Mouse (Mus musculus) hindbrain, postnatal 0 days (tissue): ENCODE measurements around the gene Reg3b. TPM values are rescaled to one million over a fixed set of nuclear protein-coding genes. Genes with fewer than 3 reads are reported as not detected.

ENCODE experiments used
- ATAC-seq: fragments of 200-750 bp; cut with Nextera tagmentation; 2 replicates; pipeline ENCODE4 v1.8.0; 2017; ENCODE audit warnings: mild to moderate bottlenecking, moderate TSS enrichment, moderate library complexity
- DNase-seq: peaks from one replicate; pipeline ENCODE4 v3.0.0-alpha.2; 2015; ENCODE audit warnings: low spot score
- H3K27ac ChIP-seq: fragments of 300-500 bp; sonication (generic); 2 replicates; pipeline ENCODE4 v1.5.1; 2014; ENCODE audit warnings: mild to moderate bottlenecking
- H3K27me3 ChIP-seq: fragments of 300-500 bp; sonication (generic); 2 replicates; pipeline ENCODE4 v1.6.1; 2014; ENCODE audit warnings: low read length, mixed read lengths; ENCODE audit not compliant: insufficient read depth
- H3K36me3 ChIP-seq: fragments of 300-500 bp; sonication (generic); 2 replicates; pipeline ENCODE4 v1.6.1; 2014; ENCODE audit warnings: low read length, mixed read lengths; ENCODE audit not compliant: insufficient read depth
- H3K4me1 ChIP-seq: fragments of 300-500 bp; sonication (generic); 2 replicates; pipeline ENCODE4 v1.6.1; 2014; ENCODE audit warnings: antibody characterized with exemption, low read length, mixed read lengths; ENCODE audit not compliant: insufficient read depth
- H3K4me2 ChIP-seq: fragments of 300-500 bp; sonication (generic); 2 replicates; pipeline ENCODE4 v1.6.1; 2014; ENCODE audit warnings: low read depth, mild to moderate bottlenecking, low read length, moderate library complexity, mixed read lengths
- H3K4me3 ChIP-seq: fragments of 300-500 bp; sonication (generic); 2 replicates; pipeline ENCODE4 v1.5.1; 2014; ENCODE audit warnings: low read length
- H3K9ac ChIP-seq: fragments of 300-500 bp; sonication (generic); replicated peaks from 2 replicates; pipeline ENCODE4 v1.6.1; 2014; ENCODE audit warnings: mild to moderate bottlenecking, low read length, moderate library complexity, mixed read lengths
- H3K9me3 ChIP-seq: fragments of 300-500 bp; sonication (generic); 2 replicates; pipeline ENCODE4 v1.6.1; 2016; ENCODE audit warnings: low read length, mixed read lengths
- CTCF ChIP-seq: IDR thresholded peaks from 2 replicates; pipeline ENCODE4 v1.5.1; 2016; ENCODE audit warnings: antibody characterized with exemption, control low read depth, low read depth
- WGBS: fragments of 180-500 bp; shearing (Covaris S2); extraction: QIAGEN DNeasy Blood & Tissue Kit; methylation state at CpG from one replicate; pipeline ENCODE4 v1.1.7; 2014; 5-methylcytosine and 5-hydroxymethylcytosine counted together
- polyA plus RNA-seq: library from polyadenylated mRNA; unstranded; fragments of >200 nt; fragmentation: Nextera tagmentation; extraction: Ambion mirVana; gene quantifications from 2 replicates; pipeline ENCODE4 v1.2.1, GENCODE M21; 2015
- total RNA-seq: library from RNA; depleted of rRNA; stranded (reverse); fragments of >200 nt; gene quantifications from 2 replicates; pipeline ENCODE4 v1.2.3, GENCODE M21; 2014; rRNA removed

Gene Reg3b
- 3.2 and 7.7 TPM in 2 replicates for total RNA-seq
- 10.5 TPM in 2 replicates for polyA plus RNA-seq

GRCm38 (mm10) chr6:78370357-78370756, at the start of gene Reg3b:
Reg3b (plus strand) TSS chr6:78370657.
- Histone ChIP-seq H3K9ac (no peak within 1 kb of the TSS), H3K9me3 (no peaks in the 10 kb centered on the region), H3K4me3 (no peak within 1 kb of the TSS), H3K4me2 (no peak within 1 kb of the TSS), H3K36me3 (no peaks in the 10 kb centered on the region), H3K27ac (no peak within 1 kb of the TSS), H3K27me3 (no peaks in the 10 kb centered on the region), H3K4me1 (no peaks in the 10 kb centered on the region)
- no peak for DNase-seq
- WGBS: 89% methylated on average over 2 of the region's 2 CpGs
- ATAC-seq: no peak
- no peak for TF ChIP-seq CTCF

GRCm38 (mm10) chr6:78327798-78328197, 42.7 kb upstream of the Reg3b start:
- H3K4me3 ChIP-seq: no peak overlapping the region
- H3K9ac ChIP-seq: no peak overlapping the region
- H3K27ac ChIP-seq: no peak overlapping the region
- DNase-seq: peak; percentile 52
- no peaks in the 10 kb centered on the region for H3K36me3 ChIP-seq
- no peaks in the 10 kb centered on the region for H3K9me3 ChIP-seq
- no peaks in the 10 kb centered on the region for H3K4me1 ChIP-seq
- no peak overlapping the region for H3K4me2 ChIP-seq
- ATAC-seq: no peak
- no peaks in the 10 kb centered on the region for H3K27me3 ChIP-seq
- TF ChIP-seq CTCF: peak; percentile 51

DNA sequence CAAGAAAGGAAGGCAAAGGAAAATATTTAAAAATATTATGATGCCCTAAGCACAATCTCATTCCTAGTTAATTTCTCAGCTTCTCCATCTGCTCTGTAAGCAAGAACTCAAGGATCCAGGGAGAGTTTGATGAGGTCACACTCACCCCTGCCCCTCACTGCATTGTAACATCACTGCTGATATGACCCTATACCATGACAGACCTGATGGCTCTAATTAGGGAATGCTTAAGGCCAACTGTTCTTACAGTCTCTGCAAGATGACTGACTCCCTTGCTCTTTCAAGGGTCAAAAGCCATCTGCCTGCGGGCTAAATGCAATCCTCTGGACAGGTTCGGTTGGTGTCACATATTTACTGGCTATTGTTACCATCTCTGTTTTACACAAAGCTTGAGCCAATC, 41.3 kb upstream of the Reg3b start:
- no peaks in the 10 kb centered on the region for H3K9me3 ChIP-seq
- H3K4me2 ChIP-seq: no peak overlapping the region
- no peak overlapping the region for H3K27ac ChIP-seq
- TF ChIP-seq CTCF: no peak
- no peak for ATAC-seq
- H3K27me3 ChIP-seq: no peaks in the 10 kb centered on the region
- H3K36me3 ChIP-seq: no peaks in the 10 kb centered on the region
- H3K9ac ChIP-seq: no peak overlapping the region
- DNase-seq: no peak
- WGBS: 58% methylated on average over 2 of the region's 2 CpGs
- H3K4me3 ChIP-seq: no peak overlapping the region
- no peaks in the 10 kb centered on the region for H3K4me1 ChIP-seq

DNA sequence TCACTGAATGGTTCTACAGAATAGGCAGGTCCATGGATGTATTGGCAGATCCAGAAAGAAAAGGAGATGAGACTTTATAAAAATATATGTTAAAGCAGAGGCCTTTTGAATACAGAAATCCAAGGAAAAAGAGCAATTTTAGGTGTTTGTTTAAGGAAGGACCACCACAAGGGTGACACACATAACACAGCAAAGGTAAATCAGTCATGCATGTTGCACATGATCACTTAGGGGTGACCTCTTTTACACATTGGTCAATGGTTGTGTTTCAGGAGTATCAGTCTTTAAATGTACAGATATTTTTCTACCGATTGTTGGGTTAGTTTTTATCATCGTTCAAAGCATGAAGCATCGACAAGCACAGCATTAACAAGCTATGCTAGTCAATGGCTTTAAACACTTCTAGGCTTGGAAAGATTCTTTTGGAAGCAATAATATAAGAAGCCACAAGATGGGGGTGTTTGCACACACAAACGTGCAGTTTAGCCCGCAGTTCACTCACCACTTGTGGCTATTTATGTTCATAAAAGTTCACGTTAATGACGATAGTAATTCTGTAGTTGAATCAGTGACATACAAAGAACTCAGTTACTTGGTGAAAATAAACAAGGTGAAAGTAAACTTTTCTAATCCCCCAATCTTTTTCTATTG, 38.4 kb upstream of the Reg3b start:
- no peaks in the 10 kb centered on the region for H3K27me3 ChIP-seq
- TF ChIP-seq CTCF: peak; percentile 78
- H3K36me3 ChIP-seq: no peaks in the 10 kb centered on the region
- no peak overlapping the region for H3K27ac ChIP-seq
- WGBS: 26% methylated on average over 7 of the region's 7 CpGs
- peak; percentile 70; the same call in 1 of the 2 replicates for ATAC-seq
- H3K9ac ChIP-seq: no peak overlapping the region
- no peaks in the 10 kb centered on the region for H3K9me3 ChIP-seq
- peak; percentile 81 for DNase-seq
- no peak overlapping the region for H3K4me2 ChIP-seq
- H3K4me1 ChIP-seq: no peaks in the 10 kb centered on the region
- H3K4me3 ChIP-seq: no peak overlapping the region

DNA sequence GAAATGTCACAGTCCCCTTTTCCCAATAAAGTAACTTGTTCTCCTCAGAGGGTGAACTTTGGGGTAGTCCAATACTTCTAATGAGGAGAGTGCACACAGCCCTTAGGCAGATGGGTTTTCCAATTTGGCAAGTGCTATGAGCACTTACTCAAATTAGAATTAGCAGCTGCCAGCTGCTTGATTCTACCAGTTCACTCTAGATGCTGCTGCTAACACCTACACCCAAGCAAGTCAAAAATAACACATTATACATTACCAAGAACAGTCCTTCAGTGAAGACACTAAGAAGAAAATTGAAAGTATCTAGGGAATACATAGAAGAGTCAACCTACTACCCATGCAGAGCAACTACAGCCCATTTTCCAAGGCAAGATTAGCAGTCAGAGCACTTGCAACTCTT, 30.2 kb upstream of the Reg3b start:
- Histone ChIP-seq H3K27me3 (no peaks in the 10 kb centered on the region), H3K4me1 (no peaks in the 10 kb centered on the region), H3K27ac (no peak overlapping the region), H3K4me3 (no peak overlapping the region), H3K36me3 (no peaks in the 10 kb centered on the region), H3K9me3 (no peaks in the 10 kb centered on the region), H3K9ac (no peak overlapping the region), H3K4me2 (no peak overlapping the region)
- ATAC-seq (no peak), DNase-seq (no peak)
- no peak for TF ChIP-seq CTCF

- no peaks in the 10 kb centered on the region for H3K9me3 ChIP-seq
- H3K27ac ChIP-seq: no peak overlapping the region
- no peak overlapping the region for H3K4me3 ChIP-seq
- TF ChIP-seq CTCF: no peak
- no peak overlapping the region for H3K4me2 ChIP-seq
- ATAC-seq (no peak), DNase-seq (no peak)
- H3K9ac ChIP-seq: no peak overlapping the region
- H3K4me1 ChIP-seq: no peaks in the 10 kb centered on the region
- H3K27me3 ChIP-seq: no peaks in the 10 kb centered on the region
- H3K36me3 ChIP-seq: no peaks in the 10 kb centered on the region
- WGBS: 82% methylated on average over 2 of the region's 2 CpGs
Measured at GRCm38 (mm10) chr6:78341689-78342088, 28.8 kb upstream of the Reg3b start.

GRCm38 (mm10) chr6:78361971-78362563, 8.4 kb upstream of the Reg3b start:
- Histone ChIP-seq H3K4me2 (no peak overlapping the region), H3K27me3 (no peaks in the 10 kb centered on the region), H3K9ac (no peak overlapping the region), H3K36me3 (no peaks in the 10 kb centered on the region), H3K9me3 (no peaks in the 10 kb centered on the region), H3K4me3 (no peak overlapping the region), H3K27ac (no peak overlapping the region), H3K4me1 (no peaks in the 10 kb centered on the region)
- DNase-seq (no peak), ATAC-seq (no peak)
- no peak for TF ChIP-seq CTCF
- WGBS: 70% methylated on average over 2 of the region's 2 CpGs
